30 mouse cellular contexts compared by ENCODE assay signal in genomic region chr7:101547651-101548050, GRCm38 (mm10). TPM values are rescaled to one million over a fixed set of nuclear protein-coding genes. Genes with fewer than 3 reads are reported as not detected.
DNase-seq lines count a peak whose midpoint lies in the region; ATAC-seq and TF ChIP-seq lines count a peak whose summit lies in the region.
"Had no signal": no experiment of that assay in that cellular context is flagged by ENCODE, and none has a peak within 500 bp of the region (broad histone marks: within the 10 kb centered on the region; RNA-seq: fewer than 3 reads in every experiment).

No protein-coding gene starts in this region.

- no peak overlapping the region for H3K4me3 ChIP-seq in stomach, postnatal 0 days (ENCODE audit: low read depth, low read length)
- H3K4me3 ChIP-seq in hindbrain, embryonic 16.5 days (ENCODE audit: low read length), result no peak overlapping the region
- H3K4me3 ChIP-seq in kidney, embryonic 16.5 days (ENCODE audit: low read length), result no peak overlapping the region
- H3K4me3 ChIP-seq: embryonic facial prominence, embryonic 15.5 days; forebrain, embryonic 10.5 days; gastrocnemius, adult 2 months; limb, embryonic 12.5 days; lung, embryonic 15.5 days; midbrain, embryonic 12.5 days; neural tube, embryonic 15.5 days had no signal

- ATAC-seq in CD4-positive, CD25-positive, alpha-beta regulatory T cell, adult 4 months, result peak; percentile 68
- peak; percentile 71 for ATAC-seq in megakaryocyte, adult 5-6 weeks (ENCODE audit: poor library complexity, severe bottlenecking)
- peak; percentile 84 for ATAC-seq in stomach, postnatal 0 days (ENCODE audit: low FRiP score, low TSS enrichment)
- no peak for ATAC-seq in hindbrain, embryonic 16.5 days
- no peak for ATAC-seq in erythroid progenitor cell, adult 5-6 weeks (replicated peaks; ENCODE audit: low FRiP score, poor library complexity, severe bottlenecking)
- no peak for ATAC-seq in kidney, embryonic 16.5 days (ENCODE audit: low FRiP score, low TSS enrichment)
- ATAC-seq: hindbrain, postnatal 0 days had no signal

- TF ChIP-seq CTCF in stomach, postnatal 0 days (IDR thresholded peaks at IDR 0.05; ENCODE audit: low read depth), result no peak

- peak; percentile 77 for DNase-seq in heart, adult 11 months
- DNase-seq in heart, adult 9 months (ENCODE audit: low spot score in 2 of 2), result no peak
- no peak for DNase-seq in stomach, postnatal 0 days (ENCODE audit: low spot score)
- DNase-seq: adrenal gland, postnatal 25 days; cerebellum, adult 11 months; cerebellum, postnatal 14 days; embryo, embryonic 11 days; gastrocnemius, adult 2 months; heart, adult 18-20 months; heart, postnatal 4 days; kidney, adult 8-10 months; kidney, postnatal 25 days; right cerebral cortex, postnatal 25 days had no signal

- 68% methylated on average over 3 of the region's 3 CpGs for WGBS in stomach, postnatal 0 days
- WGBS in hindbrain, embryonic 16.5 days, result 85% methylated on average over 3 of the region's 3 CpGs
- WGBS in kidney, embryonic 16.5 days, result 79% methylated on average over 3 of the region's 3 CpGs

- H3K27me3 ChIP-seq in stomach, postnatal 0 days (ENCODE audit: control insufficient read depth, insufficient read depth, low read length), result no peaks in the 10 kb centered on the region
- H3K27me3 ChIP-seq in hindbrain, embryonic 16.5 days (replicated peaks; ENCODE audit: control insufficient read depth, insufficient read depth, low read length), result no peaks in the 10 kb centered on the region
- no peaks in the 10 kb centered on the region for H3K27me3 ChIP-seq in kidney, embryonic 16.5 days (ENCODE audit: insufficient read depth, low read length)
- H3K27me3 ChIP-seq: embryonic facial prominence, embryonic 15.5 days; limb, embryonic 12.5 days; lung, embryonic 15.5 days; midbrain, embryonic 12.5 days; neural tube, embryonic 15.5 days had no signal

- no peak for TF ChIP-seq EP300 in stomach, postnatal 0 days (optimal IDR thresholded peaks at IDR 0.05)

- H3K4me1 ChIP-seq in stomach, postnatal 0 days (replicated peaks; ENCODE audit: control insufficient read depth, insufficient read depth), result no peaks in the 10 kb centered on the region
- H3K4me1 ChIP-seq in hindbrain, embryonic 16.5 days (ENCODE audit: control insufficient read depth, insufficient read depth, low read depth, low read length), result no peaks in the 10 kb centered on the region
- H3K4me1 ChIP-seq in kidney, embryonic 16.5 days (ENCODE audit: insufficient read depth, low read length), result no peaks in the 10 kb centered on the region
- H3K4me1 ChIP-seq: embryonic facial prominence, embryonic 15.5 days; limb, embryonic 12.5 days; lung, embryonic 15.5 days; midbrain, embryonic 12.5 days; neural tube, embryonic 15.5 days had no signal

- no peaks in the 10 kb centered on the region for H3K36me3 ChIP-seq in stomach, postnatal 0 days (ENCODE audit: control insufficient read depth, insufficient read depth, low read length)
- H3K36me3 ChIP-seq in hindbrain, embryonic 16.5 days (ENCODE audit: control insufficient read depth, insufficient read depth, low read length), result no peaks in the 10 kb centered on the region
- H3K36me3 ChIP-seq in kidney, embryonic 16.5 days (ENCODE audit: insufficient read depth, low read length), result no peaks in the 10 kb centered on the region
- H3K36me3 ChIP-seq: embryonic facial prominence, embryonic 15.5 days; forebrain, embryonic 10.5 days; limb, embryonic 12.5 days; lung, embryonic 15.5 days; midbrain, embryonic 12.5 days; neural tube, embryonic 15.5 days had no signal

- no peak overlapping the region for H3K4me2 ChIP-seq in stomach, postnatal 0 days (replicated peaks; ENCODE audit: low read depth)
- no peak overlapping the region for H3K4me2 ChIP-seq in hindbrain, embryonic 16.5 days (ENCODE audit: low read length)
- no peak overlapping the region for H3K4me2 ChIP-seq in kidney, embryonic 16.5 days (replicated peaks; ENCODE audit: low read depth, low read length)
- H3K4me2 ChIP-seq: embryonic facial prominence, embryonic 15.5 days; limb, embryonic 12.5 days; lung, embryonic 15.5 days; midbrain, embryonic 12.5 days; neural tube, embryonic 15.5 days had no signal

- no peak overlapping the region for H3K27ac ChIP-seq in stomach, postnatal 0 days (replicated peaks)
- H3K27ac ChIP-seq in hindbrain, embryonic 16.5 days (ENCODE audit: low read depth, low read length), result no peak overlapping the region
- H3K27ac ChIP-seq in kidney, embryonic 16.5 days (ENCODE audit: low read length), result no peak overlapping the region
- H3K27ac ChIP-seq: embryonic facial prominence, embryonic 15.5 days; forebrain, embryonic 10.5 days; gastrocnemius, adult 2 months; hindbrain, postnatal 0 days; limb, embryonic 12.5 days; liver, embryonic 14.5 days; lung, embryonic 15.5 days; midbrain, embryonic 12.5 days; neural tube, embryonic 15.5 days had no signal

- no peak overlapping the region for H3K9ac ChIP-seq in stomach, postnatal 0 days (ENCODE audit: low read length)
- H3K9ac ChIP-seq in hindbrain, embryonic 16.5 days (ENCODE audit: low read depth, low read length), result no peak overlapping the region
- H3K9ac ChIP-seq in kidney, embryonic 16.5 days (replicated peaks; ENCODE audit: low read length), result no peak overlapping the region
- H3K9ac ChIP-seq: embryonic facial prominence, embryonic 15.5 days; limb, embryonic 12.5 days; liver, embryonic 14.5 days; lung, embryonic 15.5 days; midbrain, embryonic 12.5 days; neural tube, embryonic 15.5 days had no signal

- no peaks in the 10 kb centered on the region for H3K9me3 ChIP-seq in stomach, postnatal 0 days (ENCODE audit: control insufficient read depth, low read length)
- no peaks in the 10 kb centered on the region for H3K9me3 ChIP-seq in hindbrain, embryonic 16.5 days (ENCODE audit: control insufficient read depth, low read length)
- H3K9me3 ChIP-seq in kidney, embryonic 16.5 days (ENCODE audit: low read length), result no peaks in the 10 kb centered on the region
- H3K9me3 ChIP-seq: embryonic facial prominence, embryonic 15.5 days; forebrain, embryonic 10.5 days; limb, embryonic 12.5 days; lung, embryonic 15.5 days; midbrain, embryonic 12.5 days; neural tube, embryonic 15.5 days had no signal

RNA-seq across cellular contexts. Expression of gene Art2b, which starts 37.7 kb away (rescaled TPM):
- 100 to 1,000 TPM; 144 to 219 TPM for polyA plus RNA-seq in CD4-positive, CD25-positive, alpha-beta regulatory T cell, adult 4 months (2017; shearing (Covaris generic))
- 0.21 and 0.36 TPM in 2 replicates for total RNA-seq in megakaryocyte, adult 5-6 weeks (2015)
- 0.07 and 0.81 TPM in 2 replicates for total RNA-seq in megakaryocyte, adult 5-6 weeks (2017)
- polyA plus RNA-seq in stomach, postnatal 0 days (2015; fragmentation: Nextera tagmentation; extraction: Ambion mirVana), result not detected in 2 replicates
- not detected in 2 replicates for polyA plus RNA-seq in hindbrain, embryonic 16.5 days (2015; fragmentation: Nextera tagmentation; extraction: Ambion mirVana)
- total RNA-seq in erythroid progenitor cell, adult 5-6 weeks (2015; ENCODE audit: low replicate concordance), result 2.2 and 8.8 TPM in 2 replicates
- total RNA-seq in erythroid progenitor cell, adult 5-6 weeks (2017; ENCODE audit: low replicate concordance), result 2.2 TPM in 1 of 2 replicates, not detected in the other
- not detected in 2 replicates for polyA plus RNA-seq in kidney, embryonic 16.5 days (2015; fragmentation: Nextera tagmentation; extraction: Ambion mirVana)
- total RNA-seq: adrenal gland, postnatal 25 days; ES-E14; gastrocnemius, adult 2 months; heart, postnatal 4 days; hindbrain, postnatal 0 days; layer of hippocampus, adult 8-10 months; left cerebral cortex, postnatal 10 days had no signal
- polyA plus RNA-seq: embryonic facial prominence, embryonic 15.5 days; forebrain, embryonic 10.5 days; heart, embryonic 14.5 days; hindbrain, postnatal 0 days; limb, embryonic 12.5 days; lung, embryonic 15.5 days; midbrain, embryonic 12.5 days; neural tube, embryonic 15.5 days had no signal

Comparison
In these comparisons a context has a peak if more than half of its experiments do, and no peak if none do; other contexts are left out.
1. ATAC-seq: peak in CD4-positive, CD25-positive, alpha-beta regulatory T cell, adult 4 months (single experiment), megakaryocyte, adult 5-6 weeks (single experiment) and stomach, postnatal 0 days (single experiment); none in hindbrain, embryonic 16.5 days (single experiment), erythroid progenitor cell, adult 5-6 weeks (single experiment) and kidney, embryonic 16.5 days (single experiment).
2. RNA of gene Art2b, which starts 37.7 kb away (polyA plus RNA-seq): 144 to 219 TPM in CD4-positive, CD25-positive, alpha-beta regulatory T cell, adult 4 months; not detected in kidney, embryonic 16.5 days, not detected in stomach, postnatal 0 days and not detected in hindbrain, embryonic 16.5 days; every median in the first group is over 100 times any median in the second.